Mouse (Mus musculus): ENCODE measurements at regions not wholly inside any gene's neighbourhood (a gene's known extent, or its start where the extent isn't known, plus 50 kb on each side); places are given as distances from the start of the nearest gene placed in this dataset.
A peak's percentile ranks its signal among the peaks of the same experiment; 100 is the strongest.

DNA sequence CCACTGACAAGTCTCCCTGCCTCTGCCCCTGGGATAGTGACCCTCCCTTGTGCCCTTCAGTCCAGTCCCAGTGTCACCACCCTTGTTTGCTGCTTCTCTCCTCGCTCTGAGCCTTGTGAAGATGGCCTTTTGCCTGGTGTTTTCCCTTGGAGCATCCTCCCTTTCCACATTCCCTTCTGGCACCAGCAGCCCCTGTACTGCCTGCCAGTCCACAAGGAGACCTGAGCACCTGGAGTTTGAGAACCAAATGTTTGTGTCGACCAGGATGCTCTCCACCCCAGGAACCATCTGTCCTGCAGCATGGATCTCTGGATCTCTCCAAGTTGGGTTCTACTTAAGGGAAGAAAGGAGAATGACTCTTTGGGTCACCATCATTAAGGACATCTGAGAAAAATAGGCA is 307.5 kb upstream of the Zmiz1 start:
- no peaks in the 10 kb centered on the region for H3K27me3 ChIP-seq (ENCODE audit: insufficient read depth, low read length)
- WGBS, result 86% methylated on average over 2 of the region's 2 CpGs
- no peak overlapping the region for H3K4me2 ChIP-seq (ENCODE audit: low read depth, low read length, poor library complexity, severe bottlenecking)
- no peak for TF ChIP-seq CTCF (IDR thresholded peaks at IDR 0.05)
- ATAC-seq (ENCODE audit: low FRiP score), result no peak
- no peaks in the 10 kb centered on the region for H3K36me3 ChIP-seq (ENCODE audit: insufficient read depth, low read length)
- no peak overlapping the region for H3K27ac ChIP-seq (ENCODE audit: low read depth, low read length)
- DNase-seq (ENCODE audit: low spot score), result no peak
- no peak overlapping the region for H3K4me3 ChIP-seq (ENCODE audit: low read depth, low read length)
- no peaks in the 10 kb centered on the region for H3K9me3 ChIP-seq (ENCODE audit: low read length)
- H3K4me1 ChIP-seq (ENCODE audit: insufficient read depth, low read length), result peaks cover 6% of the 10 kb centered on the region; the same call in 1 of the 2 replicates
- no peak overlapping the region for H3K9ac ChIP-seq (replicated peaks; ENCODE audit: low read length, poor library complexity, severe bottlenecking)

DNA sequence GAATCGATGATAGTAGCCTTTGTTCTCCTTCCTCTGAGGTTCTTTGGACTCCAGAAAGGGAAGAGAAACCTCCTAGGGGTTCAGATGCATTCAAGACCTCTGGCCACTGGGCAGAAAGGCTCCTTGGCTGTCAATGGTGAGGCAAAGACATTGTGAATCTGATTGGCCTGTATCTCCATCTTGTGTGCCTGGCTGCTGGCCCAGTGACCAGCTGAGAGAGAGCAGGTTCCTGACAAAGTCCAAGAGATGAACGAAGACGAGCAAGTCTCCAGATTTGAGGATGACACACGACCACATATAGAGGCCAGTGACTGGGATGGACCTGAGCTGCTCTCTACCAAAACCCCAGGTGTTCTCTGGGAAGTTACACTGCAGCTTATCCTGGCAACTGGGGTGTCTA is 305.4 kb upstream of the Zmiz1 start:
- Histone ChIP-seq H3K4me2 (ENCODE audit: low read depth, low read length, poor library complexity, severe bottlenecking) (no peak overlapping the region), H3K36me3 (ENCODE audit: insufficient read depth, low read length) (no peaks in the 10 kb centered on the region), H3K9ac (replicated peaks; ENCODE audit: low read length, poor library complexity, severe bottlenecking) (no peak overlapping the region), H3K27me3 (ENCODE audit: insufficient read depth, low read length) (no peaks in the 10 kb centered on the region), H3K4me3 (ENCODE audit: low read depth, low read length) (no peak overlapping the region), H3K4me1 (ENCODE audit: insufficient read depth, low read length) (peaks cover 6% of the 10 kb centered on the region; the same call in 1 of the 2 replicates), H3K27ac (ENCODE audit: low read depth, low read length) (no peak overlapping the region), H3K9me3 (ENCODE audit: low read length) (no peaks in the 10 kb centered on the region)
- no peak for DNase-seq (ENCODE audit: low spot score)
- no peak for ATAC-seq (ENCODE audit: low FRiP score)
- no peak for TF ChIP-seq CTCF (IDR thresholded peaks at IDR 0.05)
- 82% methylated on average over 4 of the region's 4 CpGs for WGBS

DNA sequence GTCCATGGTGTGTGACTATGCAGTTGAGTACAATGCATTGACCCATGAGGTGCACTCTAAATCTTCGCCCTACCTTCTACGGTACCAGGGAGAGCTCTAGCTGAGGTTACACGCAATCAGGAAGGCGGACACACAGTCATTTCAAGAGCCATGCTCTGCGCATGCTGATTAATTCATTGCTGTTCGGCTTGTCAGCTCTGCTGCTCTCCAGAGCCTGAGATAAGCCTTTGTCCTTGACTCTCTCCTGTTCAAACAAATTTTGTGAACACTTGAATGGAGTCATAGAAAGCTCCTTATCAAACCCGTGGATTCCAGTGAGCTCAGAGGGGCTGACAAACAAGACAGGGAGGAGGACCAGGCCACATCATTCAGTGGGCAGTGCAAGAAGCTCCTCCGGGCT is 304.8 kb upstream of the Zmiz1 start:
- ATAC-seq (ENCODE audit: low FRiP score) (no peak), DNase-seq (ENCODE audit: low spot score) (no peak)
- H3K4me3 ChIP-seq (ENCODE audit: low read depth, low read length), result no peak overlapping the region
- 66% methylated on average over 8 of the region's 8 CpGs for WGBS
- no peak overlapping the region for H3K4me2 ChIP-seq (ENCODE audit: low read depth, low read length, poor library complexity, severe bottlenecking)
- H3K27ac ChIP-seq (ENCODE audit: low read depth, low read length), result no peak overlapping the region
- no peaks in the 10 kb centered on the region for H3K9me3 ChIP-seq (ENCODE audit: low read length)
- H3K9ac ChIP-seq (replicated peaks; ENCODE audit: low read length, poor library complexity, severe bottlenecking), result no peak overlapping the region
- peaks cover 6% of the 10 kb centered on the region; the same call in 1 of the 2 replicates for H3K4me1 ChIP-seq (ENCODE audit: insufficient read depth, low read length)
- H3K36me3 ChIP-seq (ENCODE audit: insufficient read depth, low read length), result no peaks in the 10 kb centered on the region
- no peaks in the 10 kb centered on the region for H3K27me3 ChIP-seq (ENCODE audit: insufficient read depth, low read length)
- no peak for TF ChIP-seq CTCF (IDR thresholded peaks at IDR 0.05)

DNA sequence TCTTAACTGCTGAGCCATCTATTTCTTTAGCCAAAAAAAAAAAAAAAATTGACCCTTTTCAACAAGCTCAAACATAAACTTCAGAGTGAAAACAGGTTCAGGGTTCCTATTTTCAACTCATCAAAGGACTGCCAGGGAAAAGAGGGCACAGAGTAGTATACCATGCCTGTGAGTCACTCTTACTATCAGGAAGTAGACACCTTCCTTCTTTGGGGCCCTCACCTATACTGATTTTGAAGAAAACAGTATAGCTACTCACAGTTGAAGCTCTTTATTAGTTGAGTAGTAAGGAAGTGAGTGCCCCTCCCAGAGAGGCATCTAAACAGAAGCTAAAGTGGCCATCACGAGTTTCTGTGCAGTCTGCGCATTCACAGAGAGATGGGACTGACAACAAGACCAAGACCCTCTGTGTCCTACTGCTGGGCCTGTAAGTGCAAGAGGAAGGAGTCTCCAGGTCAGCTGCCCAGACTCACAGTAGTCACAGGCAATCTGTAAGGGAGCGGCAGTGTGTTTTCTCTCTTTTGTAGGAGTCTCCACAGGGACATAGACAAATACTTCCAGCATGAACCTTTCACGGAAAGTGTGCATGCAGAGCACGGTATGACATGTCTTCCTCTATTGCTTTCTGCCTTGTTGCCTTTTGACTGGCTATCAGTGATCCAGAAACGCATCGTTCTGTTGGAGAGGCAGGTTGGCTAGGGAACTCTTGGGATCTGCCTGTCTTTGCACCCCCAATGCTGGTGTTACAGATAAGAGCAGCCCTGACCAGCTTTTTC is 303.8 kb upstream of the Zmiz1 start:
- no peaks in the 10 kb centered on the region for H3K36me3 ChIP-seq (ENCODE audit: insufficient read depth, low read length)
- no peak for ATAC-seq (ENCODE audit: low FRiP score)
- H3K4me2 ChIP-seq (ENCODE audit: low read depth, low read length, poor library complexity, severe bottlenecking), result no peak overlapping the region
- H3K4me3 ChIP-seq (ENCODE audit: low read depth, low read length), result no peak overlapping the region
- peaks cover 6% of the 10 kb centered on the region; the same call in 1 of the 2 replicates for H3K4me1 ChIP-seq (ENCODE audit: insufficient read depth, low read length)
- no peaks in the 10 kb centered on the region for H3K9me3 ChIP-seq (ENCODE audit: low read length)
- H3K27me3 ChIP-seq (ENCODE audit: insufficient read depth, low read length), result no peaks in the 10 kb centered on the region
- DNase-seq (ENCODE audit: low spot score), result peak; percentile 50
- no peak for TF ChIP-seq CTCF (IDR thresholded peaks at IDR 0.05)
- 78% methylated on average over 7 of the region's 7 CpGs for WGBS
- no peak overlapping the region for H3K27ac ChIP-seq (ENCODE audit: low read depth, low read length)
- H3K9ac ChIP-seq (replicated peaks; ENCODE audit: low read length, poor library complexity, severe bottlenecking), result no peak overlapping the region

DNA sequence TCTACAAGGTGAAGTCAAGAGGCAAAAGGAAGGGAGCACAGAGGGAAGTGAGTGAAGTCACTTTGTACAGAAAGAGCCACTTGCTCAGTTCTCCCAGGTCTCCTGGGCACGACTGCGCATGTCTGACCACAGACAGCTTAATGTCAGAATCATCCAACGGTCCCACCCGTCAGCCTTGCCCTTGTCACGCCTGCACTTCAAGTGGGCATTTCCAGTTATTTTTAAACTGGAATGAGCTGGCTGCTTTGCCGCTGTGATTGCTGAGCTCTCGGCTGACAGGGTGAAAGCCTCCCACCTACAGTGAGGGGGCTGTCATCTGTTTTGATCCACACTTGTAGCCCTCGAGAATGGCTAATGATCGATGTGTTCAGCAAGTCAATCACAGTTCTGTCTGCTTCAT is 302.8 kb upstream of the Zmiz1 start:
- 45% methylated on average over 9 of the region's 9 CpGs for WGBS
- no peak for ATAC-seq (ENCODE audit: low FRiP score)
- peaks cover 6% of the 10 kb centered on the region; the same call in 1 of the 2 replicates for H3K4me1 ChIP-seq (ENCODE audit: insufficient read depth, low read length)
- H3K9ac ChIP-seq (replicated peaks; ENCODE audit: low read length, poor library complexity, severe bottlenecking), result no peak overlapping the region
- H3K9me3 ChIP-seq (ENCODE audit: low read length), result no peaks in the 10 kb centered on the region
- no peak for TF ChIP-seq CTCF (IDR thresholded peaks at IDR 0.05)
- H3K27me3 ChIP-seq (ENCODE audit: insufficient read depth, low read length), result no peaks in the 10 kb centered on the region
- peak overlapping the region; percentile 27; the same call in 1 of the 2 replicates for H3K27ac ChIP-seq (ENCODE audit: low read depth, low read length)
- H3K4me3 ChIP-seq (ENCODE audit: low read depth, low read length), result no peak overlapping the region
- no peak for DNase-seq (ENCODE audit: low spot score)
- no peaks in the 10 kb centered on the region for H3K36me3 ChIP-seq (ENCODE audit: insufficient read depth, low read length)
- H3K4me2 ChIP-seq (ENCODE audit: low read depth, low read length, poor library complexity, severe bottlenecking), result no peak overlapping the region

DNA sequence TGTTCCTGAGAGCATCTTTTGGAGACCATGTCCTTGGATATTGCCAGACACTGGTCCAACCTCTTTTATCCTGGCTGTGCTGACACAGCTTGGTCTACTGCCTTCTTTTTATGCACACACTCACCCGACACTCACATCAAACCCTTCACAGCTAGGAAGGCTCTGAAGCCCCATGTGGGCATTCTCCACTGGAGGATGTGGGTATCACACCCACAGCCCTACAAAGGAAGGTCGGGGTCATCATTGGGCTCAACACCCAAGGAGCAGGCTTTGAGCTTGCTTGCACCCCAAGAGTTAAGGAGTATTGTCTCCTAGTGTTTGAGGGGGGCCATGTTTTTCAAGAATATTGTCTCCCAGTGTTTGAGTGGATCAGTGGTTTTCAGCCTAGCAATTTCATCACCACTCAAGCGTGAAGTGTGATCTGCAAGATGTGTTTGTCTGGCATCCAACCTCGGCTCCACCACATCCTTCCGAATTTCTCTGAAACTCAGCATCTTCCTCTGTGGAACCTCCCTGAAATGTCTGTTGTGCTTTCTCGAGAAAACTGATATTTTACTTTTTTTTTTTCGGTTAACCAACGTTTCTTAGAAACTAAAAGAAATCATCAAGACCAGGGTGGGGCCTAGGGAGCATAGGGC is 297.2 kb upstream of the Zmiz1 start:
- DNase-seq (ENCODE audit: low spot score) (no peak), ATAC-seq (ENCODE audit: low FRiP score) (no peak)
- H3K9me3 ChIP-seq (ENCODE audit: low read length), result no peaks in the 10 kb centered on the region
- 80% methylated on average over 8 of the region's 8 CpGs for WGBS
- TF ChIP-seq CTCF (IDR thresholded peaks at IDR 0.05), result no peak
- no peak overlapping the region for H3K9ac ChIP-seq (replicated peaks; ENCODE audit: low read length, poor library complexity, severe bottlenecking)
- H3K4me3 ChIP-seq (ENCODE audit: low read depth, low read length), result no peak overlapping the region
- no peak overlapping the region for H3K4me2 ChIP-seq (ENCODE audit: low read depth, low read length, poor library complexity, severe bottlenecking)
- no peaks in the 10 kb centered on the region for H3K27me3 ChIP-seq (ENCODE audit: insufficient read depth, low read length)
- no peak overlapping the region for H3K27ac ChIP-seq (ENCODE audit: low read depth, low read length)
- H3K36me3 ChIP-seq (ENCODE audit: insufficient read depth, low read length), result no peaks in the 10 kb centered on the region
- H3K4me1 ChIP-seq (ENCODE audit: insufficient read depth, low read length), result no peaks in the 10 kb centered on the region

Data from midbrain, postnatal 0 days (tissue).